Mouse (Mus musculus): ENCODE data around the gene Gemin4.
A peak's percentile ranks its signal among the peaks of the same experiment; 100 is the strongest.
"Not testable (repeated sequence)": the region's sequence is repeated elsewhere in the genome, so short reads cannot be mapped to it uniquely, and the experiment has no call there.

Gene Gemin4

GRCm38 (mm10) chr11:76216049-76216540 is 1.4 kb downstream of the Gemin4 start:
- no peak for DNase-seq

GRCm38 (mm10) chr11:76215011-76215410 is 2.5 kb downstream of the Gemin4 start:
- no peak for DNase-seq

DNA sequence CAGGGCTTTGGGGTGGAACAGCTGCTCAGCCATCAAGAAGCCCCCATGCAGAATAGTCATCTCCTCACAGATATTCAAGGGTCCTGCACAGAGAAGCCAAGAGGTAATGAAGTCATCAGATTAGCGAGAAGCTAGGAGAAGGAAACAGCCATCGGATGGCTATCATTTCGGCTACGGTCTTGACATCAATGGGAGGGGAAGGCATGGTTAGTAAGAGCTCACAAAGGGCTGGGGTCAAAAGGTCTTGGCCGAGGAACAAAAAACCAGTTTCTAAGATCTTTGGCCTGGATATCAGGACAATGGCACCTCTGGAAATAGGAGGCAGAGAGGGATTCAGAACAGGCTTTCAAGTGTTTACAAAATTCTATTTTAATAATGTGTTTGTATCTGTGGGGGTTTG is 3.6 kb downstream of the Gemin4 start:
- no peak for DNase-seq

DNA sequence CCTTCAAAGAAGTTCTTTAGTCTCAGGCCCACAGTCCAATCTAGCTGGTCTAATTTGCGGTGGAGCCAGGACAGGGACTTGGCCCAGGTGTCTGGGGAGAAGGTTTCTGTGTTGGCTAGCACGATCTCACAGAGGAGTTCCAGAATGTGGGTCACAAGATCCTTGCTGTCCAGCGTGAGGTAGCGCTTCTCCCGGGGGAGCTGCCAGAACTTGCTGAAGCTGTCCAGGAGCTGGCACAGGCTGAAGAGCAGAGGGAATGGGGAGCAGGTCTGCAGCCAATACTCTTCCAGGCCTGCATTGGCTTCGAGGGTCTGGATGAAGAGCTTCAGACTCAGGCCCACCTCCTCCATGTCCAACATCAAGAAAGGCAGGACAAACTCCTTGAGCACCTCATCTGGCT is 5.9 kb downstream of the Gemin4 start:
- not testable (repeated sequence) for DNase-seq

- DNase-seq: no peak
Measured at GRCm38 (mm10) chr11:76210228-76210985, 7.1 kb downstream of the Gemin4 start.

DNA sequence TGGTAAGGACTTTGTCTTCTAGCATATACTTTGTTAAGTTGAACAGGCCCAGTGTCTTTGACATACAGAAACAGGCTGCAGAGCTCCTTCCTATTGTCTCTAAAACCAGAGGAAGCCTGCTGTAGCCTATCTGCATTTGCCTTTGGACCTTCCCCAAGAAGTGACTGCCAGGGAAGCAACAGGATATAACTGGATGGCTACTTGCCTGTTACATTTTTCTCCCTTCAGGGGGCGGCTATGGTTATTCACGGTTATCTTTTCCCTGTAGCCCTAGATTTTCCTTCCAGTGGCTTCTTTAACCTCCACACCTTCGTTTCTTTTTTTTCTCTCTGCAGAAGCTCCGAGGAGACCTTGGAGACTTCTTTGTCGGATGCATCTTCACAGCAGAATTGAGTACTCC is 10.7 kb downstream of the Gemin4 start:
- no peak for DNase-seq

DNA sequence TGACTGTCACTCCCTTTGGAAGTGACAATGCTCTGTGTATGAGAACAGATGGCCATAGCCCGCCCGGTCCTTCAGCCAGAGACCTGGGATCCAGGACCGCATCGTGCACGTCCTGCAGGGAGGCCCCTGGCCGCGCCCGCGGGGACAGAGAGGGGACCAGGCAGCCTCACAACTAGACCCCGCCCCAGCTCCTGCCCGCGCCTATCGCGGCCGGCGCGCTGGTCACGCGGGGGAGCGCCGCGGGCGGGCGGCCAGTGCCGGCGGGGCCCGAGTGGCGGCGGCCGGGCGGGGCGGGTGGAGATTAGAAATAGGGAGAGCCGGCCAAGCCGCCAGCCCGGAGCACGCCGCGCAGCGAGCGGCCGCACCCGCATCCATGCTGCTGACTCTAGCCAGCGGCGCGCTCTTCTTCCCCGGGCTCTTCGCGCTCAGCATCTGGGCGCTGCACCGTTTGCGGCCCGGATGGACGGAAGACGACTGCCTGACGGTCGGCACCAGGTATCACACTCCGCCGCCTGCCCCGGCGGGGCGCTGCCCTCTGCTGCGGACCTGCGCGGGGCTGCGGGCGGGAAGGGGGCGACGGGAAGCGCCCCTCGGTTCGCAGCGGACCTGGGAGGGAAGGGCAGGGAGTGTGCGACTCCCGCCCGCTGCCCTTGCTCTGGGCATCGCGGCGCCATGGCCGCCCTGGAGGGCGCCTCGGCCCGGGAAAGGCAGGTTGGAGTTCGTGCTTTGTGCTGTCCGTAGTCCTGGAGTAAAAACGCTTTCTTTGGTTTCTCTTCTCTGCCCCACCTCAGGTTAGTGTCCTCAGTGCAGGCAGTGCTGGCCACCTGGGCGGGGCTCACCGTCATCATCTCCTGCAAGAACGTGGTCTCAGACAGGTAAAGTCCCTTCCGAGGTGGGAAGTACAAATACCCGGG is 15.4 kb downstream of the Gemin4 start:
- DNase-seq: peak; percentile 90

GRCm38 (mm10) chr11:76196977-76197469 is 20.4 kb downstream of the Gemin4 start:
- DNase-seq: no peak

DNA sequence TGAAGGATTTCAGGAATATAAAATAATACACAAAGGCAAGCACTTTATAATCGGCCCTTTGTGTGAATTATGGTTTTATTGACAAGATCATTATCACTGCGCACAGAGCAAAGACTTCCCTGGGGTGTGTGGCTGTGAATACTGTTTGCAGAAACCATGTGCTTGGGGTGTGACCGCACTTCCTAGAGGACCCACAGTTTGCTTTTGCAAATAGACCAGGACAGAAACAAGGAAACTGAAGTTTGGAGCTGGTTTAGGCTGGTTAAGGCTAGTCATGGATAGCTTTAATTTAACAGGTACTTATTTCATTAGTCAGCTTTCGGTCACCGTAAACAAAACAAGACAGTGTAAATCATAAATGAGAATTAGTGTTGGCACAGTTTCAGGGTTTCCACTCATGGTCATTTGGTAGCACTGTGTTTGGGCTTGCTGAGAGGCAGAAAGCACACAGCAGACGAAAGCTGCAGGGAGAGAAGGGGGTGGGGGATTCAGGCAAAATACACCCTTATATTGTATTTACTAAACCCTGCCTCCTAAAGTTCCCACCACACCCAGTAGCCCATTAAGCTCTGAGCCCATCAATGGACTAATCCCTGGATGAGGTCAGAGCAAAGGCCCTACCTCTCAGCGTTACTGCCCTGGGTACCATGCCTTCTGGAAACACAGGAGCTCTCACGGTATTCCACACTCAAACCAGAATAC is 21.0 kb downstream of the Gemin4 start:
- no peak for DNase-seq

GRCm38 (mm10) chr11:76186908-76187307 is 30.6 kb downstream of the Gemin4 start:
- DNase-seq: no peak

- DNase-seq: no peak
Measured at GRCm38 (mm10) chr11:76183745-76184144, 33.7 kb downstream of the Gemin4 start.

DNA sequence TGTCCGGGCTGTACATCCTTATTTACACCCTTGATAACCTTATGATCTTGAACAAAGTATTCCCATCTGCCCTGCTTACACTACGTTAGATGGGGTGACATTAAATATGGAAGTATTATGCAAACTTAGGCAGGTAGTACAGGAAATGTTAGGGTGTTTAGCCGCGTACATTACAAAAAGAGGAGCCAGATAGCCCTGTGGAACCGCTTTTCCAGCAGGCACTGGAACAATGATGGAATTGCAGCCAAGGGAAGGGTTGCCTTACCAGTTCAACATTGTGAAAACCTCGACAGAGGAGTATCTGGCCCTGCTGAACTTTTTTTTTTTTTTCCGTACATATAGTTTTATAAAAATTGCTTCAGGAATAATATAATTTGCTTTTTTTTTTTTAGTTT is 37.3 kb downstream of the Gemin4 start:
- DNase-seq: no peak

GRCm38 (mm10) chr11:76179495-76180145 is 37.8 kb downstream of the Gemin4 start, which contains the start of the genes Vps53 and Fam57a:
Vps53 (minus strand) TSS chr11:76179647.
Fam57a (plus strand) TSS chr11:76179671.
- peak; percentile 87 for DNase-seq

DNA sequence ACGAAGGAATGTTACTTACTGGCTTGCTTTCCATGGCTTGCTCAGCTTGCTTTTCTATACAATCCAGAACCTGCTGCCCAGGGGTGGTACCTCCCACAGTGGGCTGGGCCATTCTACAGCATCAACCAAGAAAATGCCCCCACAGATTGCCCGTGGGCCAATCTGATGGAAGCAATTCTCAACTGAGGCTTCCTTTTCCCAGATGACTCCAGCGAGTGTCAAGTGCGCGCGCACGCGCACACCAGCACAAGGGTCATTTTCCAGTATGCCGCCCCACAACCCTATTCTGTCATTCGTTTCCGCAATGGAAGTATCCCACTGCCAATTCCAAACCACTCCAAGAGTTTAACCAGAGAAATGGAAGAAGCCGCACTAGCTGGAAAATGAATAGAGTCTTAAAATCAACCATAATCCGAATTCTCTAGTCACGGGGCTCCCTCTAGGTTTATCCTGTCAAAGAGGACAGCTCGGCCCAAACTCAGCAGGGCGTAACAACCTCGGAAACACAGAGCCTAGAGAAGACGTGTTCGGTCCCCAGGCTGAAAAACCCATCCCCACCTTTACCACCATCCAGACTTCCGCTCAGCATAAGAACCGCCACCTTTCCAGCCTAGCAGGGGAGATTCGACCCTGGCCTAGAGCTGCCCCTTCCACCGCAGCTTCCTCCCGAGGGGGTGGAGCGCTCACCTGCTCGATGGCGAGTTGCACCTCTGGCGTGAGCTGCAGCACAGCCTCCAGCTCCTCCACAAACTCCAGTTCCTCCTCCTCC is 38.6 kb downstream of the Gemin4 start:
- no peak for DNase-seq

- peak; percentile 41 for DNase-seq
Measured at GRCm38 (mm10) chr11:76170207-76170606, 47.3 kb downstream of the Gemin4 start.

DNA sequence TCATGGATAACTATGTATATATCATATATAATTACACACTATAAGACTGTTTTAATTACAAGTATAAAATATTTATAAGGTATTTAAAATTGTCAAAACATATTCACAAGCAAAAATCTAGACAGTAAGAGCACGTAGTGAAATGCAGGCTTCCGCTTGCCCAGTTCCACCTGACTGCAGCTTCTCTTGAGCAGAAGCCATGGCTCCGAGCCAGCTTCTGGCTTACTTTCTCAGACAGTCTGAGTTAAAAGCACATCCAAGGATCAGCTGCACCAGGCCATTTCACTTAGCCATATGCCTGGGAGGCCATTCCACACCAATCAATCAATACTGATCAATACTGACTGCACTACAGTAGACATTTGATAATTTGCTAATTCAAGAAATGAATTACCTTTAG is 48.5 kb downstream of the Gemin4 start:
- DNase-seq: peak; percentile 37

GRCm38 (mm10) chr11:76167079-76167765 is 50.2 kb downstream of the Gemin4 start:
- peak; percentile 81 for DNase-seq

- no peak for DNase-seq
Measured at GRCm38 (mm10) chr11:76166657-76167056, 50.8 kb downstream of the Gemin4 start.

Data from cerebellum, adult 8-10 months (tissue).